Mouse (Mus musculus): Measurements from ENCODE around the gene Grb2.

- TF ChIP-seq EP300 (optimal IDR thresholded peaks at IDR 0.05) (no peak), CTCF (IDR thresholded peaks at IDR 0.05; ENCODE audit: low read depth) (no peak)
Measured at GRCm38 (mm10) chr11:115618001-115618400, 90.4 kb downstream of the Grb2 start.
